Mouse (Mus musculus) frontal cortex, postnatal 36 days (tissue): ENCODE results near the gene E130311K13Rik.

Experiments used
- DNase-seq, 2 experiments: peaks; one replicate each; pipeline ENCODE4 v3.0.0; 2022; ENCODE audit warnings: low spot score in 2 of 2

E130311K13Rik gene

DNA sequence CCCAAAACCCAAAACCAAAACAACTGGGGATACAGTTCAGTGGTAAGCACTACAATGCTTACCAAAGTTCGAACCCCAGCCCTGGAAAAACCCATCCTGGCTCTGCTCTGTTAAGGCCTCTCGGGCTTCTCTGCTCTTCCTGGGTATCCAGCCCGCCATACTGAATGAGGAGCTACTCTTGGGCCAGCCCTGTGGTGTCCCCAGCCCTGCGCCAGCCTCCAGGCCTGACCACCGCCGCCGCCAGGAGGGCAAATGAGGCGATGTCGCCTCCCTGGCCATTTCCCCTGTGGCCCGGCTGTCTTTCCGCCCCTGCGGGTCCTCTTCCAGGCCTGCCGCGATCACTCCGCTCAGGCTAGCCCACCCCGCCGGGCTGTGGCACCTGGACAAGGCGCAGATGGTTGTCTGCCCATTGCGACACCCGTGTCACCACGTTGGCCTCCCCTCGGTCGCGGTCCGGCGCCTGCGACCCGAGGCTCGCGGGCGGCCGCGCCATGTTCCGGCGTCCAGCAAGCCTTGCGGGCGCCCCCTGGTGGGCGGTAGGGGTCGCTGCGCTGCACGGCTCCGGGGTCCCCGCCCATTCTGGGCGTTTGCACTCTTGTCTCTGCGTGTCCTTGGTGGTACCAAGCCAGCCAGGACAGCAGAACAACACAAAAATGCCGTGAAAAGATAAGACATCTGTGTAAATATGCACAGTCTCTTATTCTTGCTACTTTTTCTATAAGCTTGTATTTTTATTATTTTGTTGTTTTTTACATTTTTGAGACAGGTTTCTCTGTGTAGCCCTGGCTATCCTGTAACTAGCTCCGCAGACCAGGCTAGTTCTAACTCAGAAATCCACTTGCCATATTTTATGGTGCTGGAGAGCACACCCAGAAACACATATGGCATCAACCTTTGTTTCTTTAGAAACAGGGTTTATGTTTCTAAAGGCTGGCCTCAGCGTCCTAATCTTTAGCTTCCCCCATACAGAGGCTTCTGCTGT is at the start of gene E130311K13Rik:
Gene E130311K13Rik, minus strand, starts transcription at position 595 of the 982 bp plus-strand sequence.
- peak; percentile 87 to 93 for DNase-seq

DNA sequence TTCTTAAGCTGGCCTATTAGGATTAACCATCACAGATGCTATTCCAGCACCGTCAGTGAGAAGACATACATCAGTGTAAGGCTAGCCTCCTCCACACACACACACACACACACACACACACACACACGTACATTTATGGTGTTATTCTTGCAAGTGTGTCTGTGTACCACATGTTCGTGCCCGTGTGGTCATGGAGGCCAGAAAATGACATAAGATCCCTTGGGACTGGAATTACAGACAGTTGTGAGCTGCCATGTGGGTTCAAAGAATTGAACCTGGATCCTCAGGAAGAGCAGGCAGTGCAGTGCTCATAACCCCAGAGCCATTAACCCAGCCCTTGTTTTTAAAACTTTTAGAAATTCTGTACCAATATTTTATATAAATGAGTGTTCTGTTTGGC is 48.6 kb upstream of the E130311K13Rik start:
- no peak for DNase-seq

DNA sequence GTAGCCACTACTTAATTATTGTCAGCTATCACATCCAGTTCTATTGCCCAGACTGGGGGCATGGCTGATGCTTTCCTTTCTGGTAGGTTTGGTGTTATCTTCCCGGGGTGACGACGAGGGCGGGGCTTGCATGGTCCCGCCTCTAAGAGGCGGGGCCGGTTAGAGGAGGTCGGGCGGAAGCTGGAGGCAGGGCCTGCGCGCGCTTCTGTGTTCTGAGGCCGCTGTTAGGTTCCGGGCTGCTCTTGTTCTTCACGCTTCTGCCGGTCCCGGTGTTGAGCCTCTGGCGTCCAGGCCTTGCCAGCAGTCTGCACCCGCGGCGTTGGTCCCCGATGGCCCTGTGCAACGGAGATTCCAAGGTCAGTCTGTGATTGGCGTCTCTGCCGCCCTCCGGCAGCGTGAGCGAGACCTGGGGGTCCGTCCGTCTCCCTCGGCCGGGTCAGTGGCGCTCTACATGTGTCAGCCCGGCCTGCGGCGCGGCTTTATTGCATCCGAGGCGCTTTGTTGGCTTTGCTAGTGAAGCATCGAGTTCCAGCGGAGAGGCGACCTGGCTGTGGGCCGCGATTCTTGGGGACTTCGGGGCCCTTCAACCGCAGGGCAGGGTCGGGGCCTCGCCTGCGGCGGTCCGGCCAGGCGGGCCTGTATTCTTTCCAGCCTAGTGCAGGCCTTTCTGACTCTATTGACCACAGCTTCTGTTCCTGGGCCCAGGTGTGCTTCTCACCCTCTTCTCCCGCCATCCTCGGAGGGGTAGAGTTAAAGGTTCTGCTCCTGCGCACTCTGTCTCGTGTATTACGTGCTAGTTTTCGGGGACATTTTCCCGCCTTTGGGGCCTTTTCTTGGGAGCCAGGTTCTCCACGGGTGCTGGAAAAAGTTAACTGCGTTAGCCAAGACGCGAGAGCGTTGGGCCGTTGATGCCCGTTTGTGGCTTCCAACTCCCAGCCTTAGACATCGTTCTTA is 47.0 kb upstream of the E130311K13Rik start, which contains the start of gene Gmps:
Gene Gmps, plus strand, starts transcription at position 152 of the 954 bp plus-strand sequence.
- peak; percentile 88 to 93 for DNase-seq

DNA sequence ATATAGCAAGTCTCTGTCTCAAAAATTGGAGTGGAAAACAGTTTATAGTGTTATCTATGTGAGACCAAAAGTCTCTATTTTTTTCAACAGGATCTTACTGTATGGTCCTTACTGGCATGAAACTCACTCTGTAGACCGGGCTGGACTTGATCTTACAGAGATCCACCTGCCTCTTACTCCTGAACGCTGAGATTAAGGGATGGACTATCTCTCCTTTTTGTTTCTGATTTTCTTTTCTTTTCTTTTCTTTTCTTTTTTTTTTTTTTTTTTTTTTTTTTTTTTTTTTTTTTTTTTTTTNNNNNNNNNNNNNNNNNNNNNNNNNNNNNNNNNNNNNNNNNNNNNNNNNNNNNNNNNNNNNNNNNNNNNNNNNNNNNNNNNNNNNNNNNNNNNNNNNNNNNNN is 36.7 kb upstream of the E130311K13Rik start:
- DNase-seq = no peak

DNA sequence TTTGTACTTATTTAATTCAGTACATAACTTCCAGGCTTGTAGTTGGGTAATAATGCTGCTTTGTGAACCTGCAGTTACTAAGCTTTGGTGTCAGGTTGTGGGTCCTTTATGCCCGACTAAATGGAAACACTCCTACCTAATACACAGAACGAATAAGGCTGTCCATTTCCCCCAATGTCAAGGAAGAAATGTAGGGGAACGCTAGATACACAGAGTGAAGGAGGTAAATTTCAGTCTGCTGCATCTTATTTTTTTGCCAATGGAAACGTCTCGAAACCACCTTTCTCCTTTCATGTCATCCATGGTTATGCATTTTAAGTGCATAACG is 35.6 kb upstream of the E130311K13Rik start:
- no peak for DNase-seq

DNA sequence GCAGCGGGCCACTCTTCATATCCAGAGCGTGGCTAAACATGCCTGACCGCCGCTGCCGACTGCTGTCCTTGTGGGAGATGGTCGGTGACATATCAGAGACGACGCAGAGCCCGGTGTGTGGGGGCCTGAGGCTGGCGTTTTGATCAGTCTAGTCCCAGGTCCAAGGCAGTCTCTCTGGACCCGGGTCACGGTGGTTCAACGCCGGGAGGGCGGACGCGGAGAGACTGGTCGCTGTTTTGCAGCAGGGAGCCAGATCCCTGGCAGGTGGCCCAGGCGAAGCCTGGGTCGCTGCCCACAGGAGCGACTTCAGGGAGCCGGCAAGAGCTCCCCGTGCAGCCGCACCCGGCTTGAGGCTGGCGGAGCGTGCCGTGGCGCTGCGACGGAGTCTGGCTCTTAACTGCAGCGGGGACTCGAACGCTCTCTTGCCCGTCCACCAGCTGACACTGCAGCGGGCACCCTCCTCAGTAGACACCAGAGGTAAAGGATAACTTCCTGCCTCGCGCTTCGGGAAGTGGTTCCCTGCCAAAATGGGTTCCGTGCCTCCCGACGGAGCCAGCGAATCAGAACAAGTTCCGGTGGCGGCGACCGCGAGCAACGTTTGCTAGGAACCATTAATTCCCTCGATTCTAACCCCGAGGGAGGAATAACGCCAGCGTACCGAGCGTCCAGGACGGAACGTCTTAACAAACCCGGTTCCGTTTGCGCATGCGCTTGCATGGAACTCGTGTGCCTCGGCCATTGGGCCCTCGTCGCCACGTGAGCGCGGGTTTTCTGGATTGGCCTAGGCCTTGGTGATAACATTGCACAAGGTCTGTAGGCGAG is 35.0 kb upstream of the E130311K13Rik start, which contains the start of gene Slc33a1:
Gene Slc33a1, minus strand, starts transcription at position 669 of the 822 bp plus-strand sequence.
- peak; percentile 100 for DNase-seq

DNA sequence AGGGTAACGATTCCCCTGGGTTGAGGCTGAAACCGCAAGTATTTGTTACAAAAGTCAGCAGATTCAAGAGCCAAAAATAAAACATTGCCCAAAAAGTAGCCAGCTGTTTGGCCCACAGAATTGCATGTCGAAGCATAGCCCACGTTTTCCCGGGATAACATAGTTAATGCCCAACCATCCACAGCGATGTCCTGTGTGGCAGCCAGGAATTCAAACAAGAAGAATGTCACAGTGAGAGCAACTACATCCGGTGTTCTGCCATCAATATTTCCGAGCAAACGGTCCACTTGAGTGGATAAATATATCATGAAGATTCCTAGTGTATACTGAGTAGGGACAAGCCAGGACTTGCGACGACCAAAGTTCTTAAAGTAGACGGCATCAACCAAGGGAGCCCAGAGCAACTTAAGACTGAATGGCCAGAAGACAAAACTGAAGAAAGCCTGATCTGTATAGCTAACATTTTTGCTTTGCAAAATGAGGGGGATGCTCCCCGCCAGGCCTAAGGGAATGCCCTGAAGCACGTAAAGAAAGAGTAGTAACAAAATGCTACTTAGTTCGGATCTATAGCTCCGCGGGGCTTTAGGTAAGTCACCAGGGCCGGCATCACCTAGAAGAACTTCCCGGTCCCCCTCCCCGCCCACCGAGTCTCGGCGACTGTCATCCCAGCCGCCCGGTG is 34.3 kb upstream of the E130311K13Rik start:
- DNase-seq = peak in 1 of 2 experiments; percentile 16

DNA sequence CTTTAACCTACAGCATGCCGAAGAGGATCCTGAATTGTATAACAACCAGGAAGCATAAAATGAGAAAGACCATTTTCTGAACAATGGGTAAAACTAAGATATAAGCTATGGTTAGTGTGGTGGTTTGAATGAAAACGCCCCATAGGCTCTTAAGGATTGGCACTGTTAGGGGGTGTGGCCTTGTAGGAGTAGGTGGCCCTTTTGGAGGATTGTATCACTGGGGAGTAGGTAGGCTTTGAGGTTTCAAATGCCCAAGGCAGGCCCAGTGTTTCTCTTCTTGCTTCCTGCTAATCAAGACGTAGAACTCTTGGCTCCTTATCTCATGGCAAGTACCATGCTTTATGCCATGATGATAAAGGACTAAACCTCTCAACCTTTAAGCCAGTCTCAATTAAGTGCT is 20.6 kb upstream of the E130311K13Rik start:
- no peak for DNase-seq

DNA sequence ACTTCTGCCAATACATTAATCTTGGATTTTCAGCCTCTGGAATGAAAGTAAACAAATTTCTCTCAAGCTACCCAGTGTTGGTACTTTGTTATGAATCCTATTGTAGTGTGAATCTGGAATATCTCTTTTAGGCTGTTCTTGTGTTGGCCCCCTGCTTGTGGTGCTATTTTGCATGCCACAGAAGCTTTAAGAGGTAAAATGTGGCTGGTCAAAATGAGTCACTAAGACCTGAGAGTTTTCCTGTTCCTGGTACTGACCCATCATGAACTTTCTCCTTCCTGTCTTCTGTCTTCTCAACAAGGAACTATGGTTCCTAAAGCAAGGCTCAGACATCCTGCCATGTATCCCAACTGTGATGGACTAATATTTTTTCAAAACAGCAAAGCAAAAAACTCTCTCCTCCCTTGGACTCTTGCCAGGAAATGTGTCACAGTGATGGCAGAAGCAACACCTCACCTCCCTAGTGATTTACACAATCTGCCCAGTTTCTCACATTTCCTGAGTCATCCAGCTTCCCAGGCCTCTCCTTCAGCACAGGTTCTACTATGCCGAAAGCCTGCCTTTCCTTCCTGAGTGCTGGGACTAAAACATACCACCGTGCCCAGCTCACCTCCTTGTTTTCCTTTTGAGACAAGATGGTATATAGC is 12.1 kb upstream of the E130311K13Rik start:
- DNase-seq = peak; percentile 44 to 67

DNA sequence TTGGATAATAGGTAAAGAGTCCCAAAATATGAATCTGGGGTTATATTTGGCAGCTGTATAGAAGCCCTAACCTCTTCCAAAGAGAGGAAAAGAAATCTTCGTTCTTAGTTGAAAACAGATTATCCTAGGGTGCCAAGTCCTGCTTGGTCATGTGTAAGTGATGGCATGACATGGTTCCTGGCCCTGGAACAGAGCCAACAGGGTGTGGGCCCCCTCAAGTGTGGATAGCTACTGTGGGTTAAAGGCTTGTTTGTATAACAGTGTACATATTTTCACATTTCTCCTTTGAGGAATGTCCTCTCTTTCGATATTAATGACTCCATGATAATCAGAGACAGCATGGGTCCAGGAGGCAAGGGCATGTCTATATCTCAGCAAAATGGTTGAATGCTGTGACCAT is 9.7 kb upstream of the E130311K13Rik start:
- no peak for DNase-seq

DNA sequence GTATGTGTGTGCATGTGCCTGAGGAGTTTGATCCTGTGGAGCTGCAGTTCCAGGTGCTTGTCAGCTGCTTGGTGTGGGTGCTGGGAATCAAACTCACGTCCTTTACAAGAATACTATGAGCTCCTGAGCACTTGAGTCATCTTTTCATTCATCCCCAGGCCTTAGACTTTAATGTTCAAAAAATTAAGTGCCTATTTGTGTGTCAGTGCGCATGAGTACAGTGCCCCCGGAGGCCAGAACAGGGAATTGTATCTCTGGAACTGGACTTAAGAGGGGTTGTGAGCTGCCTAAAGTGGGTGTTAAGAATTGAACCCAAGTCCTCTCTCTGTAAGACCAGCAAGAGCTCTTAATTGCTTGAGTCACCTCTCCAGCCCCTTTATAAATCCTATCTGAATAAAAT is 9.6 kb downstream of the E130311K13Rik start:
- no peak for DNase-seq

DNA sequence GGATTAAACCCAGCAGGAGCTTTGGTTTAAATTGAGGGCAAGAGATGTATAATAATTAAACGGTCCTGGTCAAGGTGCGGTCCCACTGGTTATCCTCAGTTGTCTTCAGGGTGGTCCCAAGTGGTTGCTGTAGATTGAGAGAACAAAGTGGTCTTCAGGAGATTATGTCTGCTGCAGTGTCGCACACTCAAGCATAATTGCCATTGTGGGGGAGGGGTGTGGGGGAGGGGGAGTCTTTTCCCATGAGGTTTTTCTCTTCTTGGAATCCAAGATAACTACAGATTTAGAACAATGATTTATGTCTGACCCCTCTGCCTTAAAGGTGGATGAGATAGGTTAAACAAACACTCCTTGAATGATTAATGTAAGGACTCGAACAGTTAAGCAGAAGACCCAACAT is 19.0 kb downstream of the E130311K13Rik start:
- no peak for DNase-seq

DNA sequence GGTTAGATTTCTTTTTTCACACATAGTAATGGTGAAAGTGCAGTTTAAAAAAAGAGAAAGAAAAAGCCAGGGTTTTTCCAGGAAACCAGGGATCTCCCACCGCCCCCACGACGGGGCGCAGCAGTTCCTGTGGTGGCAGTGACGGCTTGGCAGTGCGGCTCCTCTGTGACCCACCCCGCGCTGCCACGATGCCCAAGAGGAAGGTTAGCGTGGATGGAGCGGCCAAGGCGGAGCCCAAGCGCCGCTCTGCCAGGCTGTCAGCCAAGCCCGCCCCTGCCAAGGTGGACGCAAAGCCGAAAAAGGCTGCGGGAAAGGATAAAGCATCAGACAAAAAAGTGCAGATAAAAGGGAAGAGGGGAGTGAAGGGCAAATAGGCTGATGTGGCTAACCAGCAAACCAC is 24.0 kb downstream of the E130311K13Rik start:
- DNase-seq = no peak

DNA sequence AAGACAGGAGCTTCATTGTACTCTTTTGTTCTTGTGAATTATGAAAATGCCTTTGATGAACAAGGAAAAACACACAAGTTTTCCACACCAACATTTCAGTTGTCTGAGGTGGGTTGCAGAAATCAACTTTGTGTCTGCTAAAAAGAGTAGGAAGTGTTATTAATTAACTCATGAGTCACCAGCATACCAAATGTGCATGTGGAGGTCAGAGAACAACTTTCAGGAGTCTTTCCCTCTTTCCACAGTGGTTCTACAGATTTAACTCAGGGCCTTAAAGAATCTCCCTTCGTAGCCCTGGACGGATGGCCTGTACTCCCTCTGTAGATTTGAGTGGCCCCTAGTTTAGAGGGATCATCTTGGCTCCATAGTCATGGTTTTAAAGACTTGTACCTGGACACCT is 25.1 kb downstream of the E130311K13Rik start:
- no peak for DNase-seq

DNA sequence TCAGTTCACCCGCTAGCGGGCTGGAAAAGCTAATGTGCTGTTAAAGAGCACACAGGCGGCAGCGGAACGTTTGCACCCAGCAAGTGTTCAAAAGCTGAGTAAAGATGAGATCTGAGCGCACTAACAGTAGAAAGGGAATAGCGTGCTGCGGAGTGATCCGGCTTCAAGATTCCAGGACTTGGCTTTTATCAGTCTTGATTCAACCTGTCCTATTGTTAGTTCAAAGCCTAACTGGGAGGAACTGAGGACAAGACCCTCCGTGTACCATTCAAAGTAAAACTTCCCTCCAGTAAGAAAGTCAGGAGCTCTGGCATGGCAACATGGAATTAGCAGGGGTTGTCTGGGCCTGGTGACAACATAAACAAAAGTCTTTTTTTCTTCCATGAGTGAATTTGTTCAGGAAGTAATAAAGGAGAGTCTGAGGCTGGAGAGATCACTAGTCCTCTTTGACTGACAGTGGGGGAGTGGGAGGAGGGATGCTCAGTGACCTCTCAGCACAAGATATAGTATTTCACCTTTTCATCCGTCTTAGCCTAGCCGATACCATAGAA is 29.2 kb downstream of the E130311K13Rik start:
- no peak for DNase-seq

DNA sequence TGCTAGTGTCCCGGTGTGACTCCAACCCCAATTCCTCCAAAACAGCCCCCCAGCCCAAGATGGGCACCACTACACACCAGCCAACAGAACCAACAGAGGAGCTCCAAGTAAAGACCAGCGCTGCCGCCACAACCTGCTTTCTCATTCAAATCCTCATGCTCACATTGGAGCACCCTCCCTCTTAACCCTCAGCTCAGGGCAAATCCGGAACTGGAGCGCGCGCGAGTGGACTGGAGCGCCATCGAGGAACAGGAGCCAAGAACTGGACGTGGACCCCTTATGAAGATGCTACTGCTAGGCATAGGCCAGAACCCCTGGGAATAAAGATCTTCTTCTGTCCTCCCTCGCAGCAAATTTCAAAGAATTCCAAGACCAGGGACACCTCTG is 30.0 kb downstream of the E130311K13Rik start, which contains the start of gene Plch1:
Gene Plch1, minus strand, starts transcription at position 164 of the 387 bp plus-strand sequence.
- DNase-seq = peak; percentile 37 to 49

DNA sequence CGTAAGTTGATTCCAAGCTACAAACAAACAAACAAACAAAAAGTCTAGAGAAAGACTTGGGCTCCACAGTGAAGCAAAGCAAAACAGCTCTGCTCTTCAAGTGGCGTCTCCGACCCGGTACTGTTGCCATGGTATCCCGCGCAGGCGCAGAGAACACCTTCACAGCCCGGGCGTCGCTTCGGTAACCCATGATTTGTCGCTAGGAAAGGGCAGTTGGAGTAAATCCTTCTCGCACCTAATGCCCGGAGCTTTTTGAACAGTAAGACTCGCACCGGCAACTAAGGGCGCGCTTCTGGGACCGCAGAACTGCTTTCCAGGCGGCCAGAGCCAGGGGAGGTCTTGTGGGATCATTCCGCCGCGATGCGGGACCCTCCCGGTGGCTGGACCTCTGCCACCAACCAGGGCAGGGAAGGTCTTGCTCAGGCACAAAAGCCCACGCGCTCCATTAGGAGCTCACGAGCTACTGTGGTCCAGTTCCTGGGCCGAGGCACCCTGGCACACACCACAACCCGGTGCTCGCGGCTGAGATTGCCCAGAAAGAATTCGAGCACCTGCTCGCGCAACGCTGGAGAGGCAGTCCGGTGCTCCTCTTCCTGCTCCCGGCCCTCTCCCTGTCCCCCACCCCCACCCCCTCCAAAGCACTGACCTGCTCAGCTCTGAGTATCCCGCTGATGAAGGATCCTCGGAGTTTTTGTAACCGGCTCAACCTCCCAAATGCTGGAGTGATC is 30.5 kb downstream of the E130311K13Rik start:
- DNase-seq = peak; percentile 81 to 83

DNA sequence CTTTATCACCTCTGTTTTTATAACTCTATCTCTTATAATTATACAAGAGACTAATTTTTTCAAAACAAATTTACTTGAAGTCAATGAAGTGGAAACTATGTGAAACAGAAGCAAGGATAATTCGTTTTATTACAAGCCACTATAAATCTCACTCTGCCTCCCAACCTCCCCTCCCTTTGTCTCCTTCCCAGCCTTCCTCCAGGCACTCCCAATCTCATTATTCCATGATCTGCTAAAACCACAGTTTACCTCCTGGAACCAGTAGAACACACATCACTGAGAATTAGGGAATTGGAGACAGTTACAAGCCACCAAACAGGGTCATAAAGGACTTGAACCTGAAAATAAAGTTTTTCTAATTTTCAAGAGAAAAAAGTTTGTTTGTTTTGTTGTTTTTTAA is 32.1 kb downstream of the E130311K13Rik start:
- DNase-seq = no peak

DNA sequence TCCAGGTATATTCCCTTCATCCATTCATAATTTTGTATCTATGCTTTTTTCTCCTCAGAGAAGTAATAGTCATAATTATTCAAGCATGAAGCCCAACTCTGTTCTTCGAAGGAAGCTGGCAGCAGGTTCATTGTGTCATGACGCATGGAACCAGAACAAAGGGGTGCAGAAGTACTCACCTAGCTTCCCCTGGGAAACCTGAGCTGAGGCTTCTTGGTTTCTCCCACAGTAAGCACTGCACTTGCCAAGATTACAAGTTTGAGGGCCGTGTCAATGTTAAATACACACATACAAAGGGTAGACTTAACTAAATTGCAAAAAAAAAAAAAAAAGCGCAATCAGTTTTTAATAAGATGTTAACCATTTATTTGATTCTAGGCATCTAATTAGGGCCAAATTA is 33.0 kb downstream of the E130311K13Rik start:
- no peak for DNase-seq
